Mouse (Mus musculus): ENCODE results near the gene Cacna2d1. TPM values are rescaled to one million over a fixed set of nuclear protein-coding genes. Genes with fewer than 3 reads are reported as not detected.

Cacna2d1 gene
- polyA plus RNA-seq, 1 experiment = 27.2 TPM

DNA sequence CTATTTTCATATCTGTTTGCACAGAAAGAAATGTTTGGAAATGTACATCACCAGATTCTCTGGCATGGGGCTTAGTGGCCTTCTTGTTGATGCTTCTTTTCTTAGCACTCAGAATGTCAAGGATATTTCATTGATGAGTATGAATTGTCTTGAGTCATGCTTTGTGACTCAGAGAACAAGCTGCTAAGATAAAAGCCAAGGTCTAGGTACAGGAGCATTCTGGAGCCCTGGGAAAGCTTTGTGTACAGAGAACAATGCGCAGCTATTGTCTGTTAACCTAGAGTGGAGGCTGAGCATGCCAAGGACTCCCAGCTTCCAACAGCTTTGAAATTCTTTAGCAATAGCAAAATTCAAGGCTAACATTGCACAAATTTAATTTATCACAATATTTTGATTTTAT lies 249.6 kb downstream of the Cacna2d1 start:
- Histone ChIP-seq H3K27me3 (ENCODE audit: control insufficient read depth, insufficient read depth, insufficient read length) (no peaks in the 10 kb centered on the region), H3ac (ENCODE audit: control insufficient read depth, insufficient read length) (no peak overlapping the region), H3K4me2 (ENCODE audit: low read depth) (no peak overlapping the region), H3K79me2 (ENCODE audit: control insufficient read depth, insufficient read depth) (no peaks in the 10 kb centered on the region), H3K4me3 (no peak overlapping the region), H3K36me3 (ENCODE audit: control insufficient read depth, insufficient read depth) (no peaks in the 10 kb centered on the region)
- TF ChIP-seq TCF3 (IDR thresholded peaks at IDR 0.05; ENCODE audit: insufficient read length, low read depth) = no peak
- TF ChIP-seq POLR2AphosphoS2 (IDR thresholded peaks at IDR 0.05; ENCODE audit: insufficient read length, low read depth) = no peak
- TF ChIP-seq POLR2A (IDR thresholded peaks at IDR 0.05; ENCODE audit: insufficient read length, low read depth) = no peak
- TF ChIP-seq CEBPB (IDR thresholded peaks at IDR 0.05; ENCODE audit: insufficient read depth, poor library complexity, severe bottlenecking) = no peak
- no peak for TF ChIP-seq MYOD1 (IDR thresholded peaks at IDR 0.05; ENCODE audit: control insufficient read depth in 1 of 3, insufficient read length in 2 of 3, low read depth in 2 of 3)
- TF ChIP-seq E2F4 (IDR thresholded peaks at IDR 0.05; ENCODE audit: insufficient read depth) = no peak
- TF ChIP-seq SRF (IDR thresholded peaks at IDR 0.05; ENCODE audit: control insufficient read depth, insufficient read length, low read depth) = no peak
- TF ChIP-seq MYOG (IDR thresholded peaks at IDR 0.05; ENCODE audit: control insufficient read depth in 1 of 3, insufficient read depth in 1 of 3, insufficient read length in 2 of 3, low read depth in 2 of 3) = no peak
- no peak for TF ChIP-seq USF1 (IDR thresholded peaks at IDR 0.05; ENCODE audit: low read depth)
- TF ChIP-seq MAX (IDR thresholded peaks at IDR 0.05; ENCODE audit: low read depth) = no peak
- TF ChIP-seq TCF12 (IDR thresholded peaks at IDR 0.05; ENCODE audit: insufficient read depth, poor library complexity, severe bottlenecking) = no peak
- no peak for TF ChIP-seq REST (IDR thresholded peaks at IDR 0.05; ENCODE audit: insufficient read depth, insufficient read length)

DNA sequence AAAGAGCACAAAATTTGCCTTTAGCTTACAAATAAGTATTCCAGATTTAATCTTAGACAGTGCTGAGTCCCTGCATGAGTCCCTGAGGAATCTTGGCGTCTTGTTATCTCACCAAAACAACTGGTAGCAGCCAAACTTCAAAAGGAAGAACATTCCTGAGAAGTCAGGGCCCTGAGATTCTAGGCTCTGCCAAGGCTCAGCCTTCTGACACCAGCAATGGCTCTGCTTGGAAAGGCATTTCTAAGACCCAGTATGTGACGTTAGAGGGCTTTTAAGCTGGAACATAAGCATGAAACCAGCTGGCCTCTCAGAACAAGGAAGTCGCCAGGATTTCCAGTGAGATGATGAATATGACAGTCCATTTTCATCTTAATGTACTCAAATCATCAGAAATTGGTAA lies 253.4 kb downstream of the Cacna2d1 start:
- H3K4me2 ChIP-seq (ENCODE audit: low read depth) = no peak overlapping the region
- no peak overlapping the region for H3ac ChIP-seq (ENCODE audit: control insufficient read depth, insufficient read length)
- no peak overlapping the region for H3K4me3 ChIP-seq
- no peaks in the 10 kb centered on the region for H3K27me3 ChIP-seq (ENCODE audit: control insufficient read depth, insufficient read depth, insufficient read length)
- TF ChIP-seq MYOG (IDR thresholded peaks at IDR 0.05; ENCODE audit: control insufficient read depth in 1 of 3, insufficient read depth in 1 of 3, insufficient read length in 2 of 3, low read depth in 2 of 3) (peak in 1 of 3 experiments; percentile 18), CEBPB (IDR thresholded peaks at IDR 0.05; ENCODE audit: insufficient read depth, poor library complexity, severe bottlenecking) (no peak)
- H3K79me2 ChIP-seq (ENCODE audit: control insufficient read depth, insufficient read depth) = no peaks in the 10 kb centered on the region
- no peaks in the 10 kb centered on the region for H3K36me3 ChIP-seq (ENCODE audit: control insufficient read depth, insufficient read depth)

GRCm38 (mm10) chr5:16189878-16190277 lies 255.4 kb downstream of the Cacna2d1 start:
- TF ChIP-seq CEBPB (IDR thresholded peaks at IDR 0.05; ENCODE audit: insufficient read depth, poor library complexity, severe bottlenecking) (no peak), POLR2A (IDR thresholded peaks at IDR 0.05; ENCODE audit: insufficient read length, low read depth) (no peak), E2F4 (IDR thresholded peaks at IDR 0.05; ENCODE audit: insufficient read depth) (no peak), MYOG (IDR thresholded peaks at IDR 0.05; ENCODE audit: control insufficient read depth in 1 of 3, insufficient read depth in 1 of 3, insufficient read length in 2 of 3, low read depth in 2 of 3) (no peak)
- H3K27me3 ChIP-seq (ENCODE audit: control insufficient read depth, insufficient read depth, insufficient read length) = no peaks in the 10 kb centered on the region

DNA sequence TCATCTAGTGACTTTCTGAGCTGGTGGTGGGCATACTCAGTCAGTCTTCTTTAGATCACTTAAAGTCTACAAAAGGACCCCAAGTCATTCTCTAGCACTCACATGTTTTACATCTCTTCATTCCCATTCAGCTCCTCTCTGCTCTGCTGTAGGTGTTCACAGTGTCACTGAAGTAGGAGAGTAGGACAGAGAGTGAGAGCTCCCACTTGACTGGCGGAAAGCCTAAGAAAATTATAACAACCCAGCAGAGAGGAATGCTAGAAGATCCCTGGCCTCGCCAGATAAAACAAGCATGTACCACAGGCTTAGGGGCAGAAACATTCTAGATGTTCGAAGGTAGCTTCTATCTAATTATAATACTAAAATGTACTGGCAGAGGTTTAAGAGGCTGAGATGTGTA lies 256.7 kb downstream of the Cacna2d1 start:
- H3K79me2 ChIP-seq (ENCODE audit: control insufficient read depth, insufficient read depth) = no peaks in the 10 kb centered on the region
- H3K4me2 ChIP-seq (ENCODE audit: low read depth) = no peak overlapping the region
- no peak overlapping the region for H3K4me3 ChIP-seq
- no peak overlapping the region for H3ac ChIP-seq (ENCODE audit: control insufficient read depth, insufficient read length)
- TF ChIP-seq USF1 (IDR thresholded peaks at IDR 0.05; ENCODE audit: low read depth) (no peak), REST (IDR thresholded peaks at IDR 0.05; ENCODE audit: insufficient read depth, insufficient read length) (no peak), TCF3 (IDR thresholded peaks at IDR 0.05; ENCODE audit: insufficient read length, low read depth) (no peak), MAX (IDR thresholded peaks at IDR 0.05; ENCODE audit: low read depth) (no peak)
- H3K27me3 ChIP-seq (ENCODE audit: control insufficient read depth, insufficient read depth, insufficient read length) = no peaks in the 10 kb centered on the region
- peaks cover 3% of the 10 kb centered on the region for H3K36me3 ChIP-seq (ENCODE audit: control insufficient read depth, insufficient read depth)

More at GRCm38 (mm10) chr5:16189878-16190277, 255.4 kb downstream of the Cacna2d1 start:
- Histone ChIP-seq H3K4me2 (ENCODE audit: low read depth) (no peak overlapping the region), H3K4me3 (no peak overlapping the region), H3K36me3 (ENCODE audit: control insufficient read depth, insufficient read depth) (no peaks in the 10 kb centered on the region), H3K79me2 (ENCODE audit: control insufficient read depth, insufficient read depth) (no peaks in the 10 kb centered on the region), H3ac (ENCODE audit: control insufficient read depth, insufficient read length) (no peak overlapping the region)

DNA sequence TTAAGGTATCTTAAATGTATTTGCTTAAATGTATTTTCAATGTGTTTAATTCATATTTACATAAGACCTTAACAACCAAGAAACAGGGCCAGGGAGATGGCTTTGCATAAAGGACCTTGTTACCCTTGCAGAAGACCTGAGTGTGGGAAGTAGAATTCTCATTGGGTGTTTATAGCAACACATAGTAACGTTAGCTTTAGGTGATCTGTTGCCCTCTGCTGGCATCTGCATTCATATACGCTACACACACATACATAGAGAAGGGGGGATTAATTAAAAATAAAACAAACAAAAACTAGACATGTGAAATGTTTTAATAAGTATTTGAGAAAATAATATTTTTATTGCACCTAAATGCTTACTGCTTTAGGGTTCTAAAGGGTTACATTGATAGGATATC lies 265.3 kb downstream of the Cacna2d1 start:
- TF ChIP-seq MYOG (IDR thresholded peaks at IDR 0.05; ENCODE audit: control insufficient read depth in 1 of 3, insufficient read depth in 1 of 3, insufficient read length in 2 of 3, low read depth in 2 of 3) (no peak), USF1 (IDR thresholded peaks at IDR 0.05; ENCODE audit: low read depth) (no peak), TCF12 (IDR thresholded peaks at IDR 0.05; ENCODE audit: insufficient read depth, poor library complexity, severe bottlenecking) (no peak), SRF (IDR thresholded peaks at IDR 0.05; ENCODE audit: control insufficient read depth, insufficient read length, low read depth) (no peak), REST (IDR thresholded peaks at IDR 0.05; ENCODE audit: insufficient read depth, insufficient read length) (no peak), POLR2AphosphoS2 (IDR thresholded peaks at IDR 0.05; ENCODE audit: insufficient read length, low read depth) (no peak), E2F4 (IDR thresholded peaks at IDR 0.05; ENCODE audit: insufficient read depth) (no peak), POLR2A (IDR thresholded peaks at IDR 0.05; ENCODE audit: insufficient read length, low read depth) (no peak), MAX (IDR thresholded peaks at IDR 0.05; ENCODE audit: low read depth) (no peak), TCF3 (IDR thresholded peaks at IDR 0.05; ENCODE audit: insufficient read length, low read depth) (no peak), MYOD1 (IDR thresholded peaks at IDR 0.05; ENCODE audit: control insufficient read depth in 1 of 3, insufficient read length in 2 of 3, low read depth in 2 of 3) (no peak), CEBPB (IDR thresholded peaks at IDR 0.05; ENCODE audit: insufficient read depth, poor library complexity, severe bottlenecking) (no peak)
- Histone ChIP-seq H3ac (ENCODE audit: control insufficient read depth, insufficient read length) (no peak overlapping the region), H3K27me3 (ENCODE audit: control insufficient read depth, insufficient read depth, insufficient read length) (no peaks in the 10 kb centered on the region), H3K36me3 (ENCODE audit: control insufficient read depth, insufficient read depth) (peaks cover 3% of the 10 kb centered on the region), H3K4me3 (no peak overlapping the region), H3K4me2 (ENCODE audit: low read depth) (no peak overlapping the region), H3K79me2 (ENCODE audit: control insufficient read depth, insufficient read depth) (no peaks in the 10 kb centered on the region)
